Mouse (Mus musculus) testis, adult 2 months (tissue): ENCODE data around the gene Cxcl14. TPM values are rescaled to one million over a fixed set of nuclear protein-coding genes. Genes with fewer than 3 reads are reported as not detected.
A peak's percentile ranks its signal among the peaks of the same experiment; 100 is the strongest.

Experiments used
- H3K27ac ChIP-seq: fragments of 200-500 bp; 2 replicates; pipeline ENCODE4 v1.5.1; 2012; ENCODE audit warnings: low read depth, low read length; ENCODE audit not compliant: control insufficient read depth, insufficient read depth
- H3K27me3 ChIP-seq: fragments of 200-500 bp; 2 replicates; pipeline ENCODE4 v1.6.1; 2012; ENCODE audit warnings: mild to moderate bottlenecking, low read length, moderate library complexity; ENCODE audit not compliant: control insufficient read depth, insufficient read depth
- H3K36me3 ChIP-seq: fragments of 200-500 bp; 2 replicates; pipeline ENCODE4 v1.6.1; 2012; ENCODE audit warnings: mild to moderate bottlenecking, low read length; ENCODE audit not compliant: control insufficient read depth, insufficient read depth
- H3K4me1 ChIP-seq: fragments of 200-500 bp; 2 replicates; pipeline ENCODE4 v1.6.1; 2012; ENCODE audit warnings: low read length; ENCODE audit not compliant: control insufficient read depth, insufficient read depth
- H3K4me3 ChIP-seq: fragments of 200-500 bp; 2 replicates; pipeline ENCODE4 v1.5.1; 2012; ENCODE audit warnings: low read depth, mild to moderate bottlenecking, low read length, moderate library complexity, mixed read lengths; ENCODE audit not compliant: control insufficient read depth
- CTCF ChIP-seq: fragments of 200-500 bp; IDR thresholded peaks from 2 replicates; pipeline ENCODE4 v1.5.1; 2012; ENCODE audit warnings: low read depth, mild to moderate bottlenecking, inconsistent platforms, low read length, moderate library complexity; ENCODE audit not compliant: control insufficient read depth, insufficient read depth, insufficient replicate concordance
- POLR2A ChIP-seq: fragments of 200-500 bp; IDR thresholded peaks from 2 replicates; pipeline ENCODE4 v1.6.1; 2012; ENCODE audit warnings: low read depth, mild to moderate bottlenecking, inconsistent platforms, low read length, moderate library complexity; ENCODE audit not compliant: control insufficient read depth
- polyA plus RNA-seq: library from polyadenylated mRNA; depleted of rRNA; stranded (reverse); fragments of >200 nt; gene quantifications from 2 replicates; pipeline ENCODE4 v1.2.3, GENCODE M21; 2012

Cxcl14 gene
- polyA plus RNA-seq, 1 experiment, result 1.3 TPM

DNA sequence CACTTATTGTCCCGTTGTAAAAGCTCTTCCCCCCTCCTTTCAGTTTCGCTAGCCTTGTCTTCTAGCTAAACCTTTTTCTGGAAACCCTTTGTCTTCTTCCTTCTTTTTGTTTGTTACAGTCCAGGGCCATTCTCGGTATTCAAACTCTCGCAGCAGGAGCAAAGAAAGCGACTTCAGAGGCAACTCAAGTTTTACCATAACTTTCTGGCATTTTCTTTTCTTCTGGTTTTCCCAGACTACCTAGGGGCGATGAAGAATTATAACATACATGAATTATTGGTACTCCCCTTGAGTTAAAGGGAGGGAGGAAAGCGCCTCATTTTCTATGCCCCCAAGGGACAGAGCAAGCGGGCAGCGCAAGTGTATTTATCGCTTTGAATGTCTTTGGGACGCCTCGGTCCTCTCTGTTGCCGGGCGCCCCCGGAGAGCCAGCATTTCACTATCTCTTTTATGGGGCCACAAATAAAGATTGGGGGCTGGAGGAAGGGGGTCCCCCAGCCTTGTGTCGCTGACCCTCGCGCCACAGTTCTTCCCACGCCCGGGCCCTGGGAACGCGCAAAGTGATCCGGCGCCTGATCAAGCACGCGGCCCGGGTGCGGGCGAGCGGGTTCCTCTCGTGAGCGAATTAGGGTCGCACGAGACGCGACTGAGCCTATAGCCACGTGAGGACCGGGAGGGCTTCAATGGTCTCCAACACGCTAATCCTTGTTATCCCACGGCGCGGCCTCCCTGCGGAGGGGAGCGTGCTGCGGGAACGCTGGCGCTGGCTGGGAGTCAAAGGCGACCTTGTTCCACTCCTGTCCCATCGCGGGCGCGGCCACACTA, 37.9 kb downstream of the Cxcl14 start:
- no peak overlapping the region for H3K27ac ChIP-seq

DNA sequence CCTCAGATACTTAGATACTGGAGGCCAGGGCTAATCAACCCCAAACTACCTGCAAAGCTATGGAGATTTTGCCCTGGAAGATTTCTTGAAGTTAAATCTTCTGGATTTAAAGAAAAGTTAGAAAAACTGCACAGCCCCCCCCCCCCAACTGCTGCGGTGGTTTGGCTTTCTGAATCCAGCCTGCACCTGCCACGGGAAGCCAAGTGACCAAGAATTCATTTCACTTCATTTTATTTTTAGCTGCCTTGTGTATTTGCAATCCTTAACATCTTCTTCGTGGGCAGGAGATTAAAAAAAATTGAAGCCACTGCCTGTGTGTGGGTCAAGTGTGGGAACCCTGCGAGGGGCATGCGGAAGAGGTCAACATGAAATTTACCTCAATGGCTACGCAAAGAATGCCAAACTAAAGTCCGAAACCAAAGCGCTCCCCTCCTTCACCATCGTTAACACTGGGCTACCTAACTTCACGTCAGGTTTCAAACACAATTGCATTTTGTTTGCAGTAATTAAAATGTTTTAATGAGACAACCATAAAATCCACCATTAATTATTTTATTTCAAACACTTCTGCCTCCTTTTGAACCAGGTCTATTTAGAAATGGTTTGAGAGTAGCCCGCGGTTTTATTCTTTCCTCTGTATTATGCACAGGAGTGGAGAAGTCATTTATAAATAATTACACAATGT, 38.7 kb downstream of the Cxcl14 start:
- no peak overlapping the region for H3K4me3 ChIP-seq

More for the DNA sequence above, 37.9 kb downstream of the Cxcl14 start:
- Histone ChIP-seq H3K4me1 (peaks cover 6% of the 10 kb centered on the region), H3K27me3 (peaks cover 12% of the 10 kb centered on the region), H3K4me3 (peak overlapping the region; percentile 41; the same call in 1 of the 2 replicates), H3K36me3 (no peaks in the 10 kb centered on the region)
- TF ChIP-seq POLR2A, result no peak

DNA sequence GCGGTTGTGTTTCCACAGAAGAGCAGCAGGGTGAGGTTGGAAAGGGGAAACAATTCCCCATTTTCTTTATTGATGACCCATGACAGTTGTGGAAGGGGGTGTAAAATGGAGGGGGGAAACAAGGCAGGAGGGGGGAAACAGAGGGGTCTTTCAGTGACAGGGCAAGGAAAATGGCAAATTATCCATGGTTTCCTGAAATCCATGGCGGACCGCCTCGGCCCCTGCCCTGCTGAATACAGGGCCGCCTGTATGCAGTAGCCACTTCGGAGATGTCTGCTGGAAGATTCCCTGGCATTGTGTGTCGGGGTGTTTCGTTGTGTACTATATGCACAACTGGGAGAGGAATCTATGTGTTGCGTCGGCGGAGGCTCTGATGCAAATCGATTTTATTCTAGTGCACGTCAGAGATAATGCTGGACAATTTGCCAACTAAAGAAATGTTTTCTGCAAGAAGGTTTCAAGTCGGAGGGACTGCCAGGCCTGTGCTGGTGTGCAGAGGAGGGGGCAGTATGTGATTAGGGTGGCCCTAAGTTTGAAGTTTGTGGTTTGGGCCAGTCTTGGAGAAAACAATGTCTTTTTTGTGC, 39.5 kb downstream of the Cxcl14 start:
- Histone ChIP-seq H3K36me3 (no peaks in the 10 kb centered on the region), H3K4me1 (peaks cover 6% of the 10 kb centered on the region), H3K27me3 (peaks cover 12% of the 10 kb centered on the region), H3K4me3 (no peak overlapping the region), H3K27ac (no peak overlapping the region)
- TF ChIP-seq CTCF (no peak), POLR2A (no peak)

More for the DNA sequence above, 38.7 kb downstream of the Cxcl14 start:
- Histone ChIP-seq H3K27me3 (peaks cover 12% of the 10 kb centered on the region), H3K27ac (no peak overlapping the region), H3K36me3 (no peaks in the 10 kb centered on the region), H3K4me1 (peaks cover 6% of the 10 kb centered on the region)
- TF ChIP-seq POLR2A (no peak), CTCF (no peak)

DNA sequence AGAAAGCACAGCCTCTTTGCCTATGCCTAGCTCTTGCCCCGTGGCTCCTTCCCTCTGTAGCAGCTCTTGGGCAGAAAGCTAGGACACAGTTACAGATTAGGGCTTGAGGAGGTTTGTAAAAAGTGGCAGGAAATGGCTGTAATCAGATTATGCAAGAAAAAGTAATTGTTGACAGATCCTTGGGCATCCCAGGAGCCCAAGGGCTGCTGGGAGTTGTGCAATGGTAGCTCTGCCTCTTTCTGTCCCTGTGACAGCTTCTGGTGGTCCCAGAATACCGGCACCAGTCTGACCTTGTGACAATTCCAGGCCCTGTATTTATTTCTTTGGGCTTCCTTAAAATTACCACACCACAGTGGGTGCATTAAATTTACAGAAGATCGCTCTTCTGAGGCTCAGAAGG, 43.0 kb downstream of the Cxcl14 start:
- Histone ChIP-seq H3K4me3 (no peak overlapping the region), H3K27me3 (peaks cover 2% of the 10 kb centered on the region), H3K27ac (no peak overlapping the region), H3K36me3 (no peaks in the 10 kb centered on the region), H3K4me1 (peaks cover 2% of the 10 kb centered on the region; the same call in 1 of the 2 replicates)
- TF ChIP-seq CTCF, result no peak
- no peak for TF ChIP-seq POLR2A

DNA sequence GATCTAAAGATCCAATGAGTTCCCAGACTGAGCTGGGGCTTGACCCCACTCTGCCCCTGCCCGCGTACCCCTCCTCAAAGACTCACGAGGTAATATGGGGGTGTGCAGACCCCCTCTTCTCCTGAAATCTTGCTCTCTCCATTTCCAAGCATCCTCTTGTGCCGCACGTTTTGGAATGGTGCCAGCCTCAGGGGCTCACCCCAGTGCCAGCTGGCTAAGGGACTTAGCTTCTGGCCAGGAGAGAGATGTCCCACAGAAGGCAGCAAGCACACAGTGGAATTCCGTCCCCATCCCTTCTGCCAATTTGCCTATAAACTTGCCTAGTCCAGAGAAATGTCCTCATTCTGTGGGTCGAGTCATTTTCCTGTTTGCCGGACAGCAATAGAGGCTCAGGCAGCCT, 43.6 kb downstream of the Cxcl14 start:
- TF ChIP-seq CTCF (no peak), POLR2A (no peak)
- no peaks in the 10 kb centered on the region for H3K36me3 ChIP-seq
- peaks cover 2% of the 10 kb centered on the region for H3K27me3 ChIP-seq
- H3K27ac ChIP-seq, result no peak overlapping the region
- H3K4me3 ChIP-seq, result no peak overlapping the region
- peaks cover 2% of the 10 kb centered on the region; the same call in 1 of the 2 replicates for H3K4me1 ChIP-seq

DNA sequence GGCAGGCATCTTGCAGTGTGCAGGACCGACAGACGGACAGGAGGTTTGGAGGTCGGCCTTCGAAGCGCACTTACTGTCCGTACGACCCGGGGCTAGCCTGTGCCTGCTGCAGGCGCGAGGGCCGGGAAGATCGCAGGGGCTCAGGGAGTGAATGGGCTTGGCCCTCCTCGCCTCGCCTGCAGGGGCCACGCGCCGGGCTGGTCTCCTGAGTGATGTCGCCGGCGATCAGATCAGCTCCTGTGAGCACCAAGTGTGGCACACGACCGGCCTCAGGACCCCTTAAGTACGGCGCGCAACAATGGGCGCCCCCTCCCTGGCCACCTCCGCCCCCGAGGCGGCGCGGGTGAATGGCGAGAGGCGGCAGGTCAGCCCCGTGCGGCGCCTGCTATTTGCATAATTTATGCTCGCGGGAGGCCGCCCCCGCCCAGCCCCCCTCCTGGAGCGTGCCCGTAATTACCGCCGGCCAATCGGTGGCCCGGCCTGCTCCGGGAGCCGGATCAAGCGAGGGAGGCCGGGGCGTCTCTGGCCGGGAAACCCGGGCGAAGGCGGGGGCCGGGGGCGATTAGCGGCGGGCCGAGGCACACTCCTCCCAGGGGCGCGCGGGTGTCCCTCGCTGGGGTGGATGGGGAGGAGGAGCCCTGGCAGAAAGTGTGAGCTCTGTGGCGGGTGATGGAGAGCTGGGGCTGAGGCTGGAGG, 44.3 kb downstream of the Cxcl14 start, which contains the start of gene Neurog1:
Gene Neurog1 (minus strand): TSS at position 240 of the 696 bp plus-strand sequence.
- no peak for TF ChIP-seq CTCF
- TF ChIP-seq POLR2A, result no peak
- Histone ChIP-seq H3K4me1 (peaks cover 2% of the 10 kb centered on the region; the same call in 1 of the 2 replicates), H3K27ac (no peak within 1 kb of the TSS), H3K36me3 (no peaks in the 10 kb centered on the region), H3K27me3 (peaks cover 2% of the 10 kb centered on the region), H3K4me3 (peak within 1 kb of the TSS; percentile 37)
